Mouse (Mus musculus) liver, adult 2 months (tissue): ENCODE measurements around the gene Gatm.

Source experiments
- CTCF ChIP-seq: fragments of 200-500 bp; IDR thresholded peaks from 2 replicates; pipeline ENCODE4 v1.5.1; 2011; ENCODE audit warnings: low read depth, low read length, control low read depth
- POLR2A ChIP-seq: fragments of 200-500 bp; IDR thresholded peaks from 2 replicates; pipeline ENCODE4 v1.6.1; 2011; ENCODE audit warnings: low read length, control low read depth; ENCODE audit not compliant: insufficient read depth; ENCODE audit errors: extremely low read depth

DNA sequence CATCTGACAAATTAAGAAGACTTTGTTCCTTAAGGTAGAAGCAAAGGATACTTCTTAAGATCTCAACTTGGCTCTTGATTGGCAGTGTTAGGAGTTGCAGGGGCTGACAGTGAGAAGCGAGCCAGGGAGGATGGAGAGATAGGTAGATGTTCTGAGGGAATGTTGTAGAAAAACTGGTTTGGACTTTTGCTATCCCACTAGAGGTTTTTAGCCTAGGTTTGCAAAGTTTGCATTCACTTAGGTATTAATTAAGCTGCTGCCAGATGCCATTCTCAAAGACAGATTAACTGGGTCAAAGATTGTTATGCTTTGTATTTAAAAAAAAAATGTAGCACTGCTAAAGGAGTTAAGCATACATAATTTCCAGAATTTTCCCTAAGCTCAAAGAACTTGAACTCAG, 33.8 kb downstream of the Gatm start:
- no peak for TF ChIP-seq POLR2A
- TF ChIP-seq CTCF: no peak
